Mouse (Mus musculus) lung, postnatal 4 days (tissue): ENCODE measurements at regions not wholly inside any gene's neighbourhood (a gene's known extent, or its start where the extent isn't known, plus 50 kb on each side); places are given as distances from the start of the nearest gene placed in this dataset.
A peak's percentile ranks its signal among the peaks of the same experiment; 100 is the strongest.
"Not testable (repeated sequence)": the region's sequence is repeated elsewhere in the genome, so short reads cannot be mapped to it uniquely, and the experiment has no call there.

Experiments used
- DNase-seq, 2 experiments: peaks; one replicate each; pipeline ENCODE4 v3.0.0; 2021

GRCm38 (mm10) chr12:8447612-8448011 lies 52.2 kb downstream of the Rhob start:
- peak; percentile 42 to 71 for DNase-seq

GRCm38 (mm10) chr12:8447025-8447424 lies 52.8 kb downstream of the Rhob start:
- DNase-seq = no peak

- DNase-seq = peak in 1 of 2 experiments; percentile 61
Observed at GRCm38 (mm10) chr12:8444975-8445853, 54.6 kb downstream of the Rhob start.

- DNase-seq = no peak
Observed at GRCm38 (mm10) chr12:8443917-8444453, 55.8 kb downstream of the Rhob start.

- peak in 1 of 2 experiments; percentile 57 for DNase-seq
Observed at GRCm38 (mm10) chr12:8443253-8443661, 56.6 kb downstream of the Rhob start.

- no peak for DNase-seq
Observed at GRCm38 (mm10) chr12:8441275-8441674, 58.5 kb downstream of the Rhob start.

GRCm38 (mm10) chr12:8440373-8440772 lies 59.4 kb downstream of the Rhob start:
- DNase-seq = no peak

GRCm38 (mm10) chr12:8439957-8440356 lies 59.9 kb downstream of the Rhob start:
- DNase-seq = no peak

- DNase-seq = no peak
Observed at GRCm38 (mm10) chr12:8439486-8439885, 60.3 kb downstream of the Rhob start.

GRCm38 (mm10) chr12:8438638-8439037 lies 61.2 kb downstream of the Rhob start:
- no peak for DNase-seq

- DNase-seq = no peak
Observed at GRCm38 (mm10) chr12:8436976-8437580, 62.7 kb downstream of the Rhob start.

GRCm38 (mm10) chr12:8436553-8436952 lies 63.3 kb downstream of the Rhob start:
- no peak for DNase-seq

GRCm38 (mm10) chr12:8435651-8436348 lies 64.0 kb downstream of the Rhob start:
- DNase-seq = not testable (repeated sequence)

- DNase-seq = no peak
Observed at GRCm38 (mm10) chr12:8428228-8428990, 71.4 kb downstream of the Rhob start.

- no peak for DNase-seq
Observed at GRCm38 (mm10) chr12:8424515-8424914, 75.3 kb downstream of the Rhob start.

GRCm38 (mm10) chr12:8422676-8423075 lies 77.1 kb downstream of the Rhob start:
- DNase-seq = no peak

- DNase-seq = no peak
Observed at GRCm38 (mm10) chr12:8421271-8421567, 78.6 kb downstream of the Rhob start.

GRCm38 (mm10) chr12:8420511-8421270 lies 79.1 kb downstream of the Rhob start:
- DNase-seq = no peak

GRCm38 (mm10) chr12:8418890-8419289 lies 80.9 kb downstream of the Rhob start:
- no peak for DNase-seq

GRCm38 (mm10) chr12:8417127-8417790 lies 82.5 kb downstream of the Rhob start:
- DNase-seq = no peak

GRCm38 (mm10) chr12:8412125-8412524 lies 87.7 kb downstream of the Rhob start:
- DNase-seq = no peak
